Mouse (Mus musculus) bone marrow macrophage, adult 2 months (primary cell): ENCODE measurements around the gene Asb15. TPM values are rescaled to one million over a fixed set of nuclear protein-coding genes. Genes with fewer than 3 reads are reported as not detected.

ENCODE experiments used
- H3K27ac ChIP-seq: 2 replicates; pipeline ENCODE4 v1.5.1; 2012; ENCODE audit warnings: low read depth, low read length; ENCODE audit not compliant: insufficient read depth
- H3K4me1 ChIP-seq: 2 replicates; pipeline ENCODE4 v1.6.1; 2012; ENCODE audit warnings: low read length; ENCODE audit not compliant: control insufficient read depth, insufficient read depth
- H3K4me3 ChIP-seq: 2 replicates; pipeline ENCODE4 v1.5.1; 2012; ENCODE audit warnings: mild to moderate bottlenecking, low read length, moderate library complexity; ENCODE audit not compliant: insufficient read depth
- CTCF ChIP-seq: IDR thresholded peaks from 2 replicates; pipeline ENCODE4 v1.5.1; 2012; ENCODE audit warnings: low read depth, mild to moderate bottlenecking, low read length, moderate library complexity
- POLR2A ChIP-seq: IDR thresholded peaks from 2 replicates; pipeline ENCODE4 v1.6.1; 2012; ENCODE audit warnings: mild to moderate bottlenecking, low read depth, low read length, borderline replicate concordance
- polyA plus RNA-seq: library from polyadenylated mRNA; stranded (reverse); fragments of >200 nt; gene quantifications from 2 replicates; pipeline ENCODE4 v1.2.4, GENCODE M21; 2012; ENCODE audit not compliant: missing spikeins, insufficient read depth, insufficient read length

The Asb15 gene
- polyA plus RNA-seq, 1 experiment, result not detected

GRCm38 (mm10) chr6:24564886-24565285 is 36.9 kb downstream of the Asb15 start:
- no peak overlapping the region for H3K4me3 ChIP-seq
- no peak overlapping the region for H3K27ac ChIP-seq
- TF ChIP-seq CTCF, result no peak
- no peak for TF ChIP-seq POLR2A
- H3K4me1 ChIP-seq, result no peaks in the 10 kb centered on the region

DNA sequence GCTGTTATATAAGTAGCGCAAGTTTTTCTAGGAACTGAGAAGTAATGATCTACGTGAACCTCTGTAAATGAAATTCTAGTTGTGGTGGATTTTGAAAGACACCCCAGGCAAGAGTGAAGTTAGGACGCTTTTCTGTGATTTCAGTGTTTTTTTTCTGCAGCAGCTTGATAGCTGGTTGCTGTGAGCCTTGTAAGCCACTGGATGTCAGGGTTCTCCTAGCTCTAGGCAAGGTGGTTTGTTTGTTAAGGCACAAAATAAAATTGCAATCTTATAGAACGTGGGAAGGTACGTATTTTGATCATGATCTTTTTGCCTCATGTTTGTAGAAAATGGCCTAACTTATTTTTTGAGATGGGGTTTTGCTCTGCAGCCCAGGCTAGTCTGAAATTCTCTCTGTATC is 41.0 kb downstream of the Asb15 start:
- Histone ChIP-seq H3K4me3 (no peak overlapping the region), H3K4me1 (no peaks in the 10 kb centered on the region), H3K27ac (no peak overlapping the region)
- TF ChIP-seq CTCF (no peak), POLR2A (no peak)

- no peaks in the 10 kb centered on the region for H3K4me1 ChIP-seq
- no peak overlapping the region for H3K27ac ChIP-seq
- TF ChIP-seq POLR2A, result no peak
- H3K4me3 ChIP-seq, result no peak overlapping the region
These were observed 41.8 kb downstream of the Asb15 start for GRCm38 (mm10) chr6:24569711-24570110.

DNA sequence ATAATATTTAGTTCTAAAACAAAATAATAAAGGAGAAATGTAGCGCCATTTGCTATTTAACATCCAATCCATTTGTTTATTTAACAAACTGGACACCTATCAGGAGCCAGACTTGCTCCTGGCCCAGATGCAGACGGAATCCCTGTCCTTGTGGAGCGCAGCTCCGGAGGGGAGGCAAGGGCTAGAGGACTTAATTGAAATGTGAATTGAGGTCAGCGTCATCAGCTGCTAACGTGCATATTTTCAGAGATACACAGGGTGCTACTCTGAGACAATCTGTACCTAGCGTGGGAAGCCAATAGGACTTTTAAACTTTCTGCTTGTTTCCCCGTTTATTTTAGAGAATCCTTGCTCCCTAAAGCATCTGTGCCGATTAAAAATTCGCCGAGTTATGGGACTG is 42.3 kb downstream of the Asb15 start:
- no peak overlapping the region for H3K27ac ChIP-seq
- no peak overlapping the region for H3K4me3 ChIP-seq
- TF ChIP-seq POLR2A, result no peak
- no peak for TF ChIP-seq CTCF
- no peaks in the 10 kb centered on the region for H3K4me1 ChIP-seq

DNA sequence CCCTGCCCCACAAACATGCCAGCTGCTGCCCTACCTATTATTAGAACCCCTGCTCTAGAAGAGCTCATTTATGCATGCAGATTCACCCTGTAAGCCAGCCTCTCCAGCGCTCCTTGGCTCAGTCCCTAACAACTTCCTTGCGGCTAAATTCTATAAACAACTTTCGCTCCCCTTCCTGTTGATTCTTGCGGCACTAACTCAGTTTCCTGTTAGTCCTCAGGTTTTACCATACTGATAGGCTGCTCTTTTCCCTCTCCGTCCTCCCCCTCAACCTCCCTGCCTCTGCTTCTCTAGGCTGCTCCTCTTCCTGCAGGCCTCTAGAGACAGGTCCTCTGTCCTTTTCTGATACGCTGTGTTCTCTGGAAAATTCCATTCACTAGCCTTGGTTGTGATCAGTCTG is 43.2 kb downstream of the Asb15 start:
- Histone ChIP-seq H3K27ac (no peak overlapping the region), H3K4me3 (no peak overlapping the region), H3K4me1 (no peaks in the 10 kb centered on the region)
- TF ChIP-seq POLR2A (no peak), CTCF (no peak)

GRCm38 (mm10) chr6:24572431-24572830 is 44.5 kb downstream of the Asb15 start:
- Histone ChIP-seq H3K27ac (no peak overlapping the region), H3K4me1 (no peaks in the 10 kb centered on the region), H3K4me3 (no peak overlapping the region)
- TF ChIP-seq CTCF (no peak), POLR2A (no peak)

DNA sequence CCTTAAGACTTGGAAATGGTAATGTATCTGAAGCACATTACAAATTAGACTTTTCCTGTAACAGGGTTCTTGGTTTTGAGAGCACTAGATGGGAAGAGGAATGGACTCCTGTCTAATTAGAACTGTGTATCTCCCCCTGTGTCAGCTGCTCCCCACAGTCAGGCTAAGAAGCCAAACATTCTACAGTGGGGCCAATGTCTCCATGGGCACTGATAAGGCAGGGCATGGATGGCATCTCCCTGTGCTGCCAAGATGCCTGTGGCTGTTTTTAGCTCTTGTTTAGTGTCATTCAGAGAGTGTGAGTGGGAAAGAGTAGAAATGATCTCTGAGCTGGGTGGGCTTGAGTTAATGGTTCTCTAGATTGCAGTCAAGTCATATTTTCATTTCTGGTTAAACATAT is 45.4 kb downstream of the Asb15 start:
- Histone ChIP-seq H3K4me3 (no peak overlapping the region), H3K27ac (no peak overlapping the region), H3K4me1 (no peaks in the 10 kb centered on the region)
- no peak for TF ChIP-seq POLR2A
- TF ChIP-seq CTCF, result no peak

DNA sequence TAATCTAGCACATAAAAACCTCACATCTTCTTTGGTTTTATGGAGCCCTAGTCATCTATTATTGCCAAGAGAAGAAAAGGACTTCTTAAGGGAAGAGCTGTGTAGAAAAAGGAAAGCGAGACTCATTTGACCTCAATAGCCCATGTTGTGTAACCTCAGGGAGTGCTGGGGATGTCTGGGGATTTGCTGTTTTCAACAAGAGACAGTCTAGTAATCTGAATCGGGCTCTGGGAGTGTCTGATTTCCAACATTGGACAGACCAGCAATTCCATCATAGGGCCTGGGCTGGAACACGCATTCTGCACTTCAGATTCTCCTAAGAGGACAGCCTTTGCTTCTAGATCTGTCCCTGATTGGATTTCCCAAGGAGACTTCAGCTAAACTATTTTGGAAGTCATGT is 55.5 kb downstream of the Asb15 start:
- no peak overlapping the region for H3K4me3 ChIP-seq
- H3K4me1 ChIP-seq, result no peaks in the 10 kb centered on the region
- TF ChIP-seq CTCF, result no peak
- no peak for TF ChIP-seq POLR2A
- H3K27ac ChIP-seq, result no peak overlapping the region

DNA sequence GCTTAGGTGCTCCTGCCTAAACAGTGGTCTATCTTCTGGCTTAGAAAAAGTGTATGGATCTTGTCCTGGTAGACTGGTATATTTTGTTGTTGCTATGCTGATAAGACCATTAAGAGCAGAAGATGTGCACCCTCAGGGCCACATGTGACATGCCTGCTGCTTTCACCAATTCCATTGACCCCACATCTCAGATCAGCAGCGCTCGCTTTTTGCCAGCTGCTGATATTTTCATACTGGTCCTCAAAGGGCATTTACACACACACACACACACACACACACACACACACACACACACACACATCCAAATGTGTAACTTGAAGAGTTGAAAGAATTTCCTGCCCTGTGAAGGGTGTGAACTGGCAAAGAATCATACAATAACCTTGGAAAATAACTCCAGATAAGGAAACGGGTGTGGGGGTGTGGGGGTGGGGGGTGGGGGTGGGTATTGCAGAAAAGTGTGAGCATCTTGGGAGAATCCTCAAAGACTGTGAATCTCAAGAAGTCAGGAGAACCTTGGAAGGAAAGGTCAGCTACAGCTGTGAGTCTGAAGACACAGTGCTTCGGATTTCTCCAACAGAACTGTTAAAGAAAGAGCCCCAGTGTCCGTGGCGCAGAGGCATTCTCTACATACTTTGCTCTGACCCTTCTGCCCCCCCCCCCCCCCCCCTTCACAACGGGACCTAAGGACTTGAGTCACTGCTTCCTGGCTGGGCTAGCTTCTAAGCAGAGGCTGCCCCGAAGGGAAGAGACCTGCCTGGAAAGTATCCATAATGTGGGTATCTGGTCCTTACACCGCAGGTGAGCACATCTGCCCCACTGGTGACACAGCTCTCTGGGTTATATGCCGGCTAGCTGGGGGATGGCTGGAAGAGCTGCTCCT is 57.7 kb downstream of the Asb15 start:
- H3K4me3 ChIP-seq, result no peak overlapping the region
- TF ChIP-seq POLR2A (no peak), CTCF (no peak)
- H3K4me1 ChIP-seq, result no peaks in the 10 kb centered on the region
- no peak overlapping the region for H3K27ac ChIP-seq

DNA sequence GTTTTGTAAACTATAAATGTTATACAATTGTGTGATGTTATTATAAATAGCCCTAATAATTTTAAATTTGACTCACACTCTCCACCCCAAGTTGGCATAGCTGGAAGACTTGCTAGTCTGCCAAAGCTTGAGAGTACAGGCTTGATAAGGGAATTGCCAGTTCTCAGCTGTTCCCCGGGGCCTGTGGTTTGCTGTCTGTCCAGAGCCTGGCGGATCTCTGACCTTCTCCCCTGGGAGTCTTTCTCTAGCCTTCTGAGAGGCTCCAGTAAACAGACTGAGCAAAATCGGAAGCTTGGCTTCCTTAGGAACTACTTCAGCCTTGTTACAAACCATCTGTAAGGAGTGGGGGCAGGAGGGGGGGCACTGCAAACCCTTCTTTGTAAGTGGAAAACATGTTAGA is 58.9 kb downstream of the Asb15 start:
- no peaks in the 10 kb centered on the region for H3K4me1 ChIP-seq
- no peak overlapping the region for H3K4me3 ChIP-seq
- no peak overlapping the region for H3K27ac ChIP-seq
- TF ChIP-seq POLR2A (no peak), CTCF (no peak)

GRCm38 (mm10) chr6:24590282-24590681 is 62.3 kb downstream of the Asb15 start:
- no peak for TF ChIP-seq POLR2A
- no peak for TF ChIP-seq CTCF
- H3K4me1 ChIP-seq, result no peaks in the 10 kb centered on the region
- no peak overlapping the region for H3K4me3 ChIP-seq
- H3K27ac ChIP-seq, result no peak overlapping the region
